Mouse (Mus musculus): ENCODE measurements around the gene St7. TPM values are rescaled to one million over a fixed set of nuclear protein-coding genes. Genes with fewer than 3 reads are reported as not detected.
A peak's percentile ranks its signal among the peaks of the same experiment; 100 is the strongest.

Gene St7
- polyA plus RNA-seq, 1 experiment = 8.6 TPM

GRCm38 (mm10) chr6:17837676-17838075 is 144.9 kb downstream of the St7 start:
- Histone ChIP-seq H3K36me3 (ENCODE audit: control insufficient read depth, insufficient read depth, low read length) (no peaks in the 10 kb centered on the region), H3K27ac (ENCODE audit: control insufficient read depth, insufficient read depth, low read length) (no peak overlapping the region), H3K27me3 (ENCODE audit: control insufficient read depth, insufficient read depth, low read length) (no peaks in the 10 kb centered on the region), H3K4me3 (ENCODE audit: control insufficient read depth, insufficient read depth, low read length) (no peak overlapping the region), H3K4me1 (replicated peaks; ENCODE audit: control insufficient read depth, insufficient read depth, low read length) (no peaks in the 10 kb centered on the region)
- no peak for DNase-seq
- WGBS = 70% methylated on average over 1 of the region's 1 CpGs
- TF ChIP-seq POLR2A (IDR thresholded peaks at IDR 0.05; ENCODE audit: control insufficient read depth, extremely low read depth, insufficient read depth, low read length, poor library complexity) (no peak), CTCF (IDR thresholded peaks at IDR 0.05; ENCODE audit: borderline replicate concordance, control insufficient read depth, extremely low read depth, insufficient read depth, low read length, poor library complexity) (no peak)

GRCm38 (mm10) chr6:17840431-17840830 is 147.7 kb downstream of the St7 start:
- Histone ChIP-seq H3K4me3 (ENCODE audit: control insufficient read depth, insufficient read depth, low read length) (no peak overlapping the region), H3K27me3 (ENCODE audit: control insufficient read depth, insufficient read depth, low read length) (no peaks in the 10 kb centered on the region), H3K4me1 (replicated peaks; ENCODE audit: control insufficient read depth, insufficient read depth, low read length) (no peaks in the 10 kb centered on the region), H3K36me3 (ENCODE audit: control insufficient read depth, insufficient read depth, low read length) (no peaks in the 10 kb centered on the region), H3K27ac (ENCODE audit: control insufficient read depth, insufficient read depth, low read length) (no peak overlapping the region)
- TF ChIP-seq POLR2A (IDR thresholded peaks at IDR 0.05; ENCODE audit: control insufficient read depth, extremely low read depth, insufficient read depth, low read length, poor library complexity) = no peak
- TF ChIP-seq CTCF (IDR thresholded peaks at IDR 0.05; ENCODE audit: borderline replicate concordance, control insufficient read depth, extremely low read depth, insufficient read depth, low read length, poor library complexity) = no peak
- WGBS = 95% methylated on average over 29 of the region's 29 CpGs
- no peak for DNase-seq

GRCm38 (mm10) chr6:17842759-17843158 is 150.0 kb downstream of the St7 start:
- no peak overlapping the region for H3K4me3 ChIP-seq (ENCODE audit: control insufficient read depth, insufficient read depth, low read length)
- 53% methylated on average over 3 of the region's 3 CpGs for WGBS
- no peaks in the 10 kb centered on the region for H3K27me3 ChIP-seq (ENCODE audit: control insufficient read depth, insufficient read depth, low read length)
- peak; percentile 44 for DNase-seq
- H3K4me1 ChIP-seq (replicated peaks; ENCODE audit: control insufficient read depth, insufficient read depth, low read length) = no peaks in the 10 kb centered on the region
- TF ChIP-seq CTCF (IDR thresholded peaks at IDR 0.05; ENCODE audit: borderline replicate concordance, control insufficient read depth, extremely low read depth, insufficient read depth, low read length, poor library complexity) (no peak), POLR2A (IDR thresholded peaks at IDR 0.05; ENCODE audit: control insufficient read depth, extremely low read depth, insufficient read depth, low read length, poor library complexity) (no peak)
- no peaks in the 10 kb centered on the region for H3K36me3 ChIP-seq (ENCODE audit: control insufficient read depth, insufficient read depth, low read length)
- no peak overlapping the region for H3K27ac ChIP-seq (ENCODE audit: control insufficient read depth, insufficient read depth, low read length)

- DNase-seq = no peak
- Histone ChIP-seq H3K4me1 (replicated peaks; ENCODE audit: control insufficient read depth, insufficient read depth, low read length) (no peaks in the 10 kb centered on the region), H3K27me3 (ENCODE audit: control insufficient read depth, insufficient read depth, low read length) (no peaks in the 10 kb centered on the region), H3K36me3 (ENCODE audit: control insufficient read depth, insufficient read depth, low read length) (no peaks in the 10 kb centered on the region), H3K27ac (ENCODE audit: control insufficient read depth, insufficient read depth, low read length) (no peak overlapping the region), H3K4me3 (ENCODE audit: control insufficient read depth, insufficient read depth, low read length) (no peak overlapping the region)
- TF ChIP-seq POLR2A (IDR thresholded peaks at IDR 0.05; ENCODE audit: control insufficient read depth, extremely low read depth, insufficient read depth, low read length, poor library complexity) (no peak), CTCF (IDR thresholded peaks at IDR 0.05; ENCODE audit: borderline replicate concordance, control insufficient read depth, extremely low read depth, insufficient read depth, low read length, poor library complexity) (no peak)
- 82% methylated on average over 2 of the region's 2 CpGs for WGBS
These were observed 158.6 kb downstream of the St7 start for GRCm38 (mm10) chr6:17851316-17851715.

GRCm38 (mm10) chr6:17853587-17854274 is 161.0 kb downstream of the St7 start:
- Histone ChIP-seq H3K27me3 (ENCODE audit: control insufficient read depth, insufficient read depth, low read length) (no peaks in the 10 kb centered on the region), H3K27ac (ENCODE audit: control insufficient read depth, insufficient read depth, low read length) (no peak overlapping the region), H3K36me3 (ENCODE audit: control insufficient read depth, insufficient read depth, low read length) (no peaks in the 10 kb centered on the region), H3K4me3 (ENCODE audit: control insufficient read depth, insufficient read depth, low read length) (no peak overlapping the region), H3K4me1 (replicated peaks; ENCODE audit: control insufficient read depth, insufficient read depth, low read length) (no peaks in the 10 kb centered on the region)
- WGBS = 97% methylated on average over 5 of the region's 5 CpGs
- no peak for TF ChIP-seq POLR2A (IDR thresholded peaks at IDR 0.05; ENCODE audit: control insufficient read depth, extremely low read depth, insufficient read depth, low read length, poor library complexity)
- TF ChIP-seq CTCF (IDR thresholded peaks at IDR 0.05; ENCODE audit: borderline replicate concordance, control insufficient read depth, extremely low read depth, insufficient read depth, low read length, poor library complexity) = no peak
- no peak for DNase-seq

- H3K4me1 ChIP-seq (replicated peaks; ENCODE audit: control insufficient read depth, insufficient read depth, low read length) = no peaks in the 10 kb centered on the region
- H3K4me3 ChIP-seq (ENCODE audit: control insufficient read depth, insufficient read depth, low read length) = no peak overlapping the region
- H3K27ac ChIP-seq (ENCODE audit: control insufficient read depth, insufficient read depth, low read length) = no peak overlapping the region
- 98% methylated on average over 2 of the region's 2 CpGs for WGBS
- no peak for TF ChIP-seq CTCF (IDR thresholded peaks at IDR 0.05; ENCODE audit: borderline replicate concordance, control insufficient read depth, extremely low read depth, insufficient read depth, low read length, poor library complexity)
- no peak for TF ChIP-seq POLR2A (IDR thresholded peaks at IDR 0.05; ENCODE audit: control insufficient read depth, extremely low read depth, insufficient read depth, low read length, poor library complexity)
- H3K36me3 ChIP-seq (ENCODE audit: control insufficient read depth, insufficient read depth, low read length) = no peaks in the 10 kb centered on the region
- no peaks in the 10 kb centered on the region for H3K27me3 ChIP-seq (ENCODE audit: control insufficient read depth, insufficient read depth, low read length)
- DNase-seq = no peak
These were observed 162.9 kb downstream of the St7 start for GRCm38 (mm10) chr6:17855616-17856015.

GRCm38 (mm10) chr6:17859564-17859963 is 166.8 kb downstream of the St7 start:
- WGBS = 93% methylated on average over 1 of the region's 1 CpGs

More at GRCm38 (mm10) chr6:17859564-17859963, 166.8 kb downstream of the St7 start:
- TF ChIP-seq CTCF (IDR thresholded peaks at IDR 0.05; ENCODE audit: borderline replicate concordance, control insufficient read depth, extremely low read depth, insufficient read depth, low read length, poor library complexity) (no peak), POLR2A (IDR thresholded peaks at IDR 0.05; ENCODE audit: control insufficient read depth, extremely low read depth, insufficient read depth, low read length, poor library complexity) (no peak)
- no peak for DNase-seq
- no peaks in the 10 kb centered on the region for H3K27me3 ChIP-seq (ENCODE audit: control insufficient read depth, insufficient read depth, low read length)
- H3K36me3 ChIP-seq (ENCODE audit: control insufficient read depth, insufficient read depth, low read length) = no peaks in the 10 kb centered on the region
- H3K4me3 ChIP-seq (ENCODE audit: control insufficient read depth, insufficient read depth, low read length) = no peak overlapping the region
- H3K27ac ChIP-seq (ENCODE audit: control insufficient read depth, insufficient read depth, low read length) = no peak overlapping the region
- no peaks in the 10 kb centered on the region for H3K4me1 ChIP-seq (replicated peaks; ENCODE audit: control insufficient read depth, insufficient read depth, low read length)
